Mouse (Mus musculus): ENCODE results near the gene Itch.
"Not testable (repeated sequence)": the region's sequence is repeated elsewhere in the genome, so short reads cannot be mapped to it uniquely, and the experiment has no call there.

The Itch gene

DNA sequence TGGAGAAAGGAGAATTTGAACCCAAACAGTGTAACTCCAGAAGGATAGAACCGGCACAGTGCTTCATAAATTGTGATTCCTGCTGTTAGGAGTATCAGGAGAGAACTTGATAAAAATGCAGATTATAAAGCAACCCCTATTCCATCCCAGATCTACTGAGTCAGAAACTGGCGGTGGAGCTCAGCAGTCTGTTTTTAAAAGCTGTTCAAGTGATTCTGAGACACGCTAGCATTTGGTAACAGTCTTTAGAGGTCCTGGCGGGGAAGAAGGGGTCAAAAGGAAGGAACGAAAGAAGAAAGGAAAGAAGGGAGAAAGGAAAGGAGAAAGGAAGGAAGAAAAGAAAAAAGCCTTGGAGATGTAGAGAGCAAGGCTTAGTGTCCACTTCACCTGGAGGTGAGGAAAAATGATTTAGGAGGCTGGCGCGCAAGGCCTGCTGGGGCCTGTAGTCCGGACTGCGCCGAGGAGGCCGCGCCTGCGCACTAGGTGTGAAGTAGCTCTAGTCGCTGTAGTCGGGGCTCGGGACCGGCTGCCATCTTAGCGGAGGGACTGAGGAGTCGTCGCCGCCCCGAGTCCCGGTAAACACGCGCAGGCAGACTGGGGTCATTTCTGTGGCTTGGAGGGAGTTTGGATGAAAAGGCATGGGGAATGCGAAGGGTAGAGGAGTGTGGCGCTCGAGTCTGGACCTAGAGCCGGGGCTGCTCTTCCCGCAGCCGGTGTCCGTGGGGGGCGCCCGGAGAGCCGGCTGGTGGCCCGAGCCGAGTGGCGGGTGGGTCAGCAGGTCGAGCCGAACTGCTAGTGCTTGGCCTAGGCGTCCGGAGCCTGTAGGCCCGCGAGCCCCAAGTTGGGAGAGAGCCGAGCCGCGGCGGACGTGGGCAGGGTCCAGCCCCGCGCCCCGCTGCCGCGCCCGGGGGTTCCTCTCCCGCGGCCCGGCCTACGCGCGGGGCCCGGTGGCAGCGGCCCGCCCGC is at the start of gene Itch:
Gene Itch (plus strand): TSS at position 499 of the 966 bp plus-strand sequence.
- DNase-seq: peak; percentile 95

GRCm38 (mm10) chr2:155084546-155084945 is 48.8 kb upstream of the Itch start:
- DNase-seq: no peak

- no peak for DNase-seq
Observed at GRCm38 (mm10) chr2:155086328-155086727, 47.0 kb upstream of the Itch start.

- DNase-seq: no peak
Observed at GRCm38 (mm10) chr2:155088264-155088663, 45.0 kb upstream of the Itch start.

GRCm38 (mm10) chr2:155090909-155091742 is 42.2 kb upstream of the Itch start:
- DNase-seq: no peak

DNA sequence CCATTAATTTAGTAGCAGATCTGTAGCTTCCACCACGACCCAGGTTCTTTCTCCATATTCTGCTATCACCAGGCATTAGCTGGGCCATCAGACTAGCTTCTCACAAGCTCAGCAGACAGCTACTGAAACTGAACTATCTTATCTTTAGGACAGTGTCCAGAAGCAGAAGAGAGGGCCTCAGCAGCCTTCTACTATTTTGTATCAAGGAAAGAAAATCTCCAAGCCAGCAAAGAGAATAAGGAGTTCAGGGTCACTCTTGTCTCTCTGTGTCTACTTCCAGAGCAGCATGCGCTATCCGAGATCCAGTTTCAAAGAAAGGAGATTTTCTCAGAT is 41.6 kb upstream of the Itch start:
- no peak for DNase-seq

DNA sequence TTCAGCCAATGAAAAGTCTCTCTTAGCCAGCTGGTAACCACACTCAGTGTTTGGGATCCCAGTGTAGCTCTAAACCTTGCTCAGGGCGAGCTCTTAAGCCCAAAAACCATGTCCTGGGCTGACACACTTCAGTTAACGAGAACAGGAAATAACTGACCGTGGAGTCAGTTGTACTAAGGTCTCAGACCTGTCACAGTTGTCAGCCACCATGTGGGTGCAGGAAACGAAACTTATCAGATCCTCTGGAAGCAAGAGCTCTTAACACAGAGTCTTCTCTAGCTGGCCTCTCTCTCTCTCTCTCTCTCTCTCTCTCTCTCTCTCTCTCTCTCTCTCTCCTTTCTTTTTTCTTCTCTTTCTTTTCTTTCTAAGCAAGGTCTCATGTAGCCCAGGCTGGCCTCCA is 39.9 kb upstream of the Itch start:
- no peak for DNase-seq

DNA sequence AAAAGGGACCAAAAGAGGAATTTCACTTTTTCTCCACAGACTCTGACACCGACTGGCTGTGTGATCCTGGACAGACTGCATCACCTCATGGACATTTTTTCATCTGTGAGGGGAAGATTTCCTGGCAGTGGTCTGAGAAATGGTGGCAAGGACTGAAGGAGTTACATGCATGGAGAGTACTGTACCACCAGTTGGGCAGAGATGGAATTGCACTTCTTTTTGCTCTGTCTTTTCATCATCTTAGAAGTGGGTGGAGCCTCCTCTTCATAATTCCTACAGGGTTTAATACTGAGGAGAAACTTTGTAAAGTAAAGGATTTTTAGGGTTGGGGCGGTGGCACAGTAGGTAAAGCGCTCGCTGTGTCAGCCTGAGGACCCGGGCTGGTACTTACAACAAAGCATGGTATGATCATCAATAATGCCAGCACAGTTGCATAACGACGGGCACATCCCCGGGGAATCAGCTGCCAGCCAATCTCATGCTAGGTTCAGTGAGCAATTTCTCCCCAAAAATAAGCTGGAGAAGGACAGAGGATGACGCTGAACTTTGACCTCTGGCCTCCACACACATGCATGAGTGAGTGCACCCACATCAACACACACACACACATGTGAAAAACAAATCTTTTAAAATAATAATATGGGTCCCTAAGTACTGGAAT is 34.5 kb upstream of the Itch start:
- no peak for DNase-seq

GRCm38 (mm10) chr2:155099421-155099820 is 33.9 kb upstream of the Itch start:
- DNase-seq: peak; percentile 42

GRCm38 (mm10) chr2:155099994-155100795 is 33.1 kb upstream of the Itch start:
- DNase-seq: no peak

GRCm38 (mm10) chr2:155100796-155101259 is 32.5 kb upstream of the Itch start:
- DNase-seq: no peak

DNA sequence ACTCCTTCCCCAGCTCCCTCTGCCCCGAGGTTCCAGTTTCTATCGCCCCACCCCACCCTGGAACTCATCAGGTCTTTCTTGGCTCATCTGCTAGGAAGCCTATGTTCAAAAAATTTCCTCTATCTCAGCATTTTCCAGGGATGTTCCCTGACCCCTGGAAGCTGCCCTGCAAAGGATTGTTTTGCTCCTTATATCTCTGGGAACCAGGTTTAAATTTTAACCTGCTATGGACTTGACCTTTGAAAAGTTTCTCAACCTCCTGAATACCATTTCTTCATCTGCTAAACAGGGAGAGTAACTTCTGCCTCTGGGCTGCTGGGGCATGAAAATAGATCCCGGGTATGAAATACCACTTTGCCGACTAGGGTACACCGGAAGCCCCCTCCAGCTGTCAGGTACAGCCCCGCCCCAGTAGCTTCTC is 31.5 kb upstream of the Itch start:
- DNase-seq: no peak

DNA sequence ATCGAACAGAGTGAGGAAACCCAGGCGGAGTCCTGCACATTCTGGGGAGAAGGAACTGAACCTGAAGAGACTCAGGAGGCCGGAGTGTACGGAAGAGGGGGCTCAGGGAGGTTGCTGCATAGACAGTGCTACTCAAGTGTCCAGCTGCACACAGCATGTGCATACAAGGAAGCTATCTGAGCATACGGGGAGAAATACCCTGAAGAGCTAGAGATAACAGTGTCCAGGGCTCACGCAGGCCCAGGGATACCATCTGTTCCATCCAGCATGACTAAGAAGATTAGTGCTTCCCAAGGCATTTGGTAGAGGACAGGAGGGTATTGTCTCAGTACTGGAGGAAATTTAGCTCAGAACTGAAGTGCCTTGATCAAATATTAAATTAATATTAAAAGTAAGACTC is 29.7 kb upstream of the Itch start:
- no peak for DNase-seq

GRCm38 (mm10) chr2:155107276-155107675 is 26.0 kb upstream of the Itch start:
- not testable (repeated sequence) for DNase-seq

GRCm38 (mm10) chr2:155115216-155115830 is 18.0 kb upstream of the Itch start:
- no peak for DNase-seq

GRCm38 (mm10) chr2:155133977-155134860 is 910 bp downstream of the Itch start:
- no peak for DNase-seq

- no peak for DNase-seq
Observed at GRCm38 (mm10) chr2:155135092-155135491, 1.8 kb downstream of the Itch start.

DNA sequence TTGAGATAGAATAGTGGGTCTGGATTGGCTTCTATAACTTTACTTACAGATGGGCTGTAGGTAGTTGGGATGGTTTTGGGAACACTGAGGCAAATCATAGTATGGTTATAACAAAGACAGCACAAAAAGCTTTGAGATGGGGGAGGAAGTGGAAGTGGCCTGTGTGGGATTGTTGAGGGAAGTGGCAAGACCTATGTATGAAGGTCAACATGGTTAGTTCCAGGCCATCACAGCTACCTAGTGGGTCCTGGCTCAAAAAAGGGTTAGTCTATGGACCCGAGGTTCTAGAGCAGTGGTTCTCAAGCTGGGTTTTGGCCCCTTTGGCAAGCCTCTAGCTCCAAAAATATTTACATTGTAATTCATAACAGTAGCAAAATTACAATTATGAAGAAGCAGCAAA is 2.2 kb downstream of the Itch start:
- DNase-seq: no peak

- DNase-seq: no peak
Observed at GRCm38 (mm10) chr2:155140986-155141385, 7.7 kb downstream of the Itch start.

GRCm38 (mm10) chr2:155142025-155142555 is 8.8 kb downstream of the Itch start:
- DNase-seq: no peak
